Mouse (Mus musculus) small intestine, adult 2 months (tissue): ENCODE measurements around the gene Vegfd. TPM values are rescaled to one million over a fixed set of nuclear protein-coding genes. Genes with fewer than 3 reads are reported as not detected.

Source experiments
- H3K27ac ChIP-seq: fragments of 200-500 bp; 2 replicates; pipeline ENCODE4 v1.5.1; 2012; ENCODE audit warnings: low read depth, low read length, control low read depth, inconsistent platforms; ENCODE audit not compliant: insufficient read depth
- H3K27me3 ChIP-seq: fragments of 200-500 bp; 2 replicates; pipeline ENCODE4 v1.6.1; 2012; ENCODE audit warnings: mild to moderate bottlenecking, moderate library complexity, low read length, inconsistent platforms; ENCODE audit not compliant: control insufficient read depth, insufficient read depth
- H3K36me3 ChIP-seq: fragments of 200-500 bp; 2 replicates; pipeline ENCODE4 v1.6.1; 2012; ENCODE audit warnings: mild to moderate bottlenecking, low read length, control low read depth, inconsistent platforms; ENCODE audit not compliant: control insufficient read depth, insufficient read depth
- H3K4me1 ChIP-seq: fragments of 200-500 bp; 2 replicates; pipeline ENCODE4 v1.6.1; 2012; ENCODE audit warnings: low read length, inconsistent platforms, mixed read lengths; ENCODE audit not compliant: control insufficient read depth, insufficient read depth, insufficient read length
- H3K4me3 ChIP-seq: fragments of 200-500 bp; 2 replicates; pipeline ENCODE4 v1.5.1; 2012; ENCODE audit warnings: low read depth, mild to moderate bottlenecking, control low read depth, inconsistent platforms, low read length, moderate library complexity
- CTCF ChIP-seq: fragments of 200-500 bp; IDR thresholded peaks from 2 replicates; pipeline ENCODE4 v1.5.1; 2012; ENCODE audit warnings: low read depth, mild to moderate bottlenecking, control low read depth, inconsistent platforms, low read length, moderate library complexity, mixed read lengths; ENCODE audit not compliant: insufficient replicate concordance, insufficient read length; ENCODE audit errors: extremely low read depth
- POLR2A ChIP-seq: fragments of 200-500 bp; IDR thresholded peaks from 2 replicates; pipeline ENCODE4 v1.6.1; 2012; ENCODE audit warnings: low read depth, mild to moderate bottlenecking, control low read depth, inconsistent platforms, low read length, moderate library complexity
- WGBS: fragments of 180-500 bp; shearing (Covaris S2); methylation state at CpG from one replicate; pipeline ENCODE4 v1.1.7; 2018; 5-methylcytosine and 5-hydroxymethylcytosine counted together
- polyA plus RNA-seq: library from polyadenylated mRNA; depleted of rRNA; stranded (reverse); fragments of >200 nt; gene quantifications from 2 replicates; pipeline ENCODE4 v1.2.3, GENCODE M21; 2012

Gene Vegfd
- polyA plus RNA-seq, 1 experiment = 0.46 TPM

- Histone ChIP-seq H3K4me3 (no peak overlapping the region), H3K27me3 (no peaks in the 10 kb centered on the region), H3K4me1 (peaks cover 5% of the 10 kb centered on the region; the same call in 1 of the 2 replicates), H3K27ac (no peak overlapping the region), H3K36me3 (peaks cover 20% of the 10 kb centered on the region)
- TF ChIP-seq CTCF = no peak
- TF ChIP-seq POLR2A = no peak
- 97% methylated on average over 9 of the region's 9 CpGs for WGBS
These were observed 59.5 kb downstream of the Vegfd start for GRCm38 (mm10) chrX:164432682-164433081.

GRCm38 (mm10) chrX:164436709-164437108 lies 63.5 kb downstream of the Vegfd start, which contains the start of gene Asb11:
TSS of gene Asb11 (plus strand) at chrX:164436994.
- Histone ChIP-seq H3K4me1 (no peaks in the 10 kb centered on the region; the same call in 1 of the 2 replicates), H3K4me3 (no peak within 1 kb of the TSS)
- 25% methylated on average over 8 of the region's 8 CpGs for WGBS

GRCm38 (mm10) chrX:164439462-164439861 lies 66.3 kb downstream of the Vegfd start:
- 64% methylated on average over 7 of the region's 7 CpGs for WGBS
- Histone ChIP-seq H3K36me3 (no peaks in the 10 kb centered on the region), H3K4me1 (no peaks in the 10 kb centered on the region; the same call in 1 of the 2 replicates), H3K4me3 (no peak overlapping the region), H3K27me3 (no peaks in the 10 kb centered on the region), H3K27ac (no peak overlapping the region)
- no peak for TF ChIP-seq POLR2A
- no peak for TF ChIP-seq CTCF

More at GRCm38 (mm10) chrX:164436709-164437108, 63.5 kb downstream of the Vegfd start, which contains the start of gene Asb11:
- Histone ChIP-seq H3K36me3 (peaks cover 10% of the 10 kb centered on the region; the same call in 1 of the 2 replicates), H3K27ac (no peak within 1 kb of the TSS), H3K27me3 (no peaks in the 10 kb centered on the region)
- no peak for TF ChIP-seq POLR2A
- TF ChIP-seq CTCF = no peak

- no peaks in the 10 kb centered on the region for H3K27me3 ChIP-seq
- no peak overlapping the region for H3K4me3 ChIP-seq
- H3K4me1 ChIP-seq = no peaks in the 10 kb centered on the region; the same call in 1 of the 2 replicates
- no peak overlapping the region for H3K27ac ChIP-seq
- 16% methylated on average over 2 of the region's 2 CpGs for WGBS
- no peaks in the 10 kb centered on the region for H3K36me3 ChIP-seq
- TF ChIP-seq CTCF = no peak
- TF ChIP-seq POLR2A = no peak
These were observed 67.0 kb downstream of the Vegfd start for GRCm38 (mm10) chrX:164440140-164440539.

- 64% methylated on average over 3 of the region's 3 CpGs for WGBS
- no peak overlapping the region for H3K4me3 ChIP-seq
- H3K4me1 ChIP-seq = no peaks in the 10 kb centered on the region; the same call in 1 of the 2 replicates
- no peak overlapping the region for H3K27ac ChIP-seq
- no peaks in the 10 kb centered on the region for H3K27me3 ChIP-seq
- H3K36me3 ChIP-seq = no peaks in the 10 kb centered on the region
- TF ChIP-seq CTCF = no peak
- no peak for TF ChIP-seq POLR2A
These were observed 67.5 kb downstream of the Vegfd start for GRCm38 (mm10) chrX:164440703-164441102.

GRCm38 (mm10) chrX:164441306-164441705 lies 68.1 kb downstream of the Vegfd start:
- Histone ChIP-seq H3K27me3 (no peaks in the 10 kb centered on the region), H3K4me3 (no peak overlapping the region), H3K4me1 (no peaks in the 10 kb centered on the region; the same call in 1 of the 2 replicates), H3K27ac (no peak overlapping the region), H3K36me3 (no peaks in the 10 kb centered on the region)
- TF ChIP-seq CTCF (no peak), POLR2A (no peak)
- 79% methylated on average over 3 of the region's 3 CpGs for WGBS

- no peaks in the 10 kb centered on the region; the same call in 1 of the 2 replicates for H3K4me1 ChIP-seq
- H3K36me3 ChIP-seq = no peaks in the 10 kb centered on the region
- 58% methylated on average over 12 of the region's 12 CpGs for WGBS
- TF ChIP-seq CTCF (no peak), POLR2A (no peak)
- no peaks in the 10 kb centered on the region for H3K27me3 ChIP-seq
- no peak overlapping the region for H3K4me3 ChIP-seq
- H3K27ac ChIP-seq = no peak overlapping the region
These were observed 72.4 kb downstream of the Vegfd start for GRCm38 (mm10) chrX:164445601-164446000.
